Mouse (Mus musculus) heart, adult 2 months (tissue): ENCODE measurements at regions not wholly inside any gene's neighbourhood (a gene's known extent, or its start where the extent isn't known, plus 50 kb on each side); places are given as distances from the start of the nearest gene placed in this dataset.

Experiments
- CTCF ChIP-seq: fragments of 200-600 bp; IDR thresholded peaks from 2 replicates; pipeline ENCODE4 v1.8.1; 2022; ENCODE audit warnings: antibody characterized with exemption, mild to moderate bottlenecking, moderate library complexity
- POLR2A ChIP-seq: fragments of 200-500 bp; IDR thresholded peaks from 2 replicates; pipeline ENCODE4 v1.6.1; 2011; ENCODE audit warnings: mild to moderate bottlenecking, low read depth, low read length, control low read depth; ENCODE audit not compliant: insufficient read depth

- no peak for TF ChIP-seq CTCF
- no peak for TF ChIP-seq POLR2A
These were observed 90.0 kb upstream of the Tnr start for GRCm38 (mm10) chr1:159433521-159433920.
